Mouse (Mus musculus) CD4-positive helper T cell, adult 2 months (primary cell): ENCODE measurements around the gene Cacna2d2.

Source experiments
- DNase-seq: peaks from one replicate; pipeline ENCODE4 v3.0.0-alpha.2; 2012; ENCODE audit warnings: low read depth, missing footprints, low spot score

Gene Cacna2d2

GRCm38 (mm10) chr9:107399491-107399971 lies at the start of gene Cacna2d2:
Cacna2d2 (plus strand) TSS chr9:107399612.
- no peak for DNase-seq

- DNase-seq = no peak
Observed at GRCm38 (mm10) chr9:107354826-107355225, 44.6 kb upstream of the Cacna2d2 start.

- DNase-seq = peak; percentile 73
Observed at GRCm38 (mm10) chr9:107355870-107356765, 43.3 kb upstream of the Cacna2d2 start.

- DNase-seq = peak; percentile 58
Observed at GRCm38 (mm10) chr9:107357651-107358050, 41.8 kb upstream of the Cacna2d2 start.

GRCm38 (mm10) chr9:107360989-107361388 lies 38.4 kb upstream of the Cacna2d2 start:
- DNase-seq = no peak

- DNase-seq = peak; percentile 39
Observed at GRCm38 (mm10) chr9:107366644-107367043, 32.8 kb upstream of the Cacna2d2 start.

GRCm38 (mm10) chr9:107368302-107368701 lies 31.1 kb upstream of the Cacna2d2 start:
- no peak for DNase-seq

GRCm38 (mm10) chr9:107369270-107370105 lies 29.9 kb upstream of the Cacna2d2 start:
- no peak for DNase-seq

GRCm38 (mm10) chr9:107370106-107370463 lies 29.3 kb upstream of the Cacna2d2 start:
- DNase-seq = no peak

GRCm38 (mm10) chr9:107372441-107372840 lies 27.0 kb upstream of the Cacna2d2 start:
- no peak for DNase-seq

- DNase-seq = peak; percentile 15
Observed at GRCm38 (mm10) chr9:107374623-107375022, 24.8 kb upstream of the Cacna2d2 start.

- no peak for DNase-seq
Observed at GRCm38 (mm10) chr9:107375451-107375850, 24.0 kb upstream of the Cacna2d2 start.

GRCm38 (mm10) chr9:107377961-107378512 lies 21.4 kb upstream of the Cacna2d2 start:
- DNase-seq = no peak

- DNase-seq = no peak
Observed at GRCm38 (mm10) chr9:107381723-107382122, 17.7 kb upstream of the Cacna2d2 start.

- no peak for DNase-seq
Observed at GRCm38 (mm10) chr9:107384396-107384795, 15.0 kb upstream of the Cacna2d2 start.

- peak; percentile 19 for DNase-seq
Observed at GRCm38 (mm10) chr9:107386722-107387121, 12.7 kb upstream of the Cacna2d2 start.

- DNase-seq = no peak
Observed at GRCm38 (mm10) chr9:107387708-107388107, 11.7 kb upstream of the Cacna2d2 start.

- no peak for DNase-seq
Observed at GRCm38 (mm10) chr9:107388263-107388662, 11.1 kb upstream of the Cacna2d2 start.

GRCm38 (mm10) chr9:107396397-107396796 lies 3.0 kb upstream of the Cacna2d2 start:
- DNase-seq = no peak

- DNase-seq = no peak
Observed at GRCm38 (mm10) chr9:107398968-107399367, 444 bp upstream of the Cacna2d2 start.

- no peak for DNase-seq
Observed at GRCm38 (mm10) chr9:107400060-107400511, 674 bp downstream of the Cacna2d2 start.
